In genomic region chr15:96592976-96593375, GRCm38 (mm10) we compare ENCODE assay signal across 14 mouse cellular contexts. TPM values are rescaled to one million over a fixed set of nuclear protein-coding genes. Genes with fewer than 3 reads are reported as not detected.
A peak's percentile ranks its signal among the peaks of the same experiment; 100 is the strongest.
DNase-seq lines count a peak whose midpoint lies in the region; ATAC-seq and TF ChIP-seq lines count a peak whose summit lies in the region.
"Had no signal": no experiment of that assay in that cellular context is flagged by ENCODE, and none has a peak within 500 bp of the region (broad histone marks: within the 10 kb centered on the region; RNA-seq: fewer than 3 reads in every experiment).

No protein-coding gene starts in this region.

- DNase-seq in forebrain, embryonic 11.5 days (ENCODE audit: low spot score), result peak; percentile 40
- DNase-seq in forebrain, embryonic 10.5 days (ENCODE audit: extremely low spot score, low spot score), result no peak
- no peak for DNase-seq in lung, embryonic 14.5 days
- DNase-seq in lung, postnatal 25 days (ENCODE audit: low spot score), result no peak
- DNase-seq in thymus, postnatal 14 days, result no peak
- DNase-seq: adrenal gland, adult 8-10 months; cerebellum, adult 11-12 months; gastrocnemius, adult 2 months; right cerebral cortex, postnatal 4 days had no signal

- no peak overlapping the region for H3K4me3 ChIP-seq in forebrain, embryonic 11.5 days (ENCODE audit: low read depth, low read length)
- H3K4me3 ChIP-seq in forebrain, embryonic 10.5 days, result no peak overlapping the region
- no peak overlapping the region for H3K4me3 ChIP-seq in lung, embryonic 14.5 days (ENCODE audit: low read depth, low read length)
- H3K4me3 ChIP-seq: embryonic facial prominence, embryonic 13.5 days; gastrocnemius, adult 2 months had no signal

- ATAC-seq in forebrain, embryonic 11.5 days (replicated peaks; ENCODE audit: low FRiP score), result no peak
- ATAC-seq in lung, embryonic 14.5 days (ENCODE audit: insufficient read depth), result no peak
- peak; percentile 39 for ATAC-seq in CD4-positive, CD25-positive, alpha-beta regulatory T cell, adult 4 months
- peak; percentile 43 for ATAC-seq in megakaryocyte, adult 5-6 weeks (ENCODE audit: poor library complexity, severe bottlenecking)
- no peak for ATAC-seq in megakaryocyte-erythroid progenitor cell, adult 5-6 weeks (replicated peaks; ENCODE audit: low FRiP score, low TSS enrichment, poor library complexity, severe bottlenecking)

- H3K27ac ChIP-seq in forebrain, embryonic 11.5 days (ENCODE audit: low read depth, low read length), result peak overlapping the region; percentile 1; the same call in 1 of the 2 replicates
- no peak overlapping the region; the same call in 1 of the 2 replicates for H3K27ac ChIP-seq in forebrain, embryonic 10.5 days
- H3K27ac ChIP-seq in lung, embryonic 14.5 days (ENCODE audit: low read depth), result 0 out of 2 replicates have a peak overlapping the region, but pooled peaks have one; percentile 39

- no peak for TF ChIP-seq CTCF in lung, embryonic 14.5 days (IDR thresholded peaks at IDR 0.05; ENCODE audit: low read depth)

- H3K4me2 ChIP-seq in forebrain, embryonic 11.5 days (ENCODE audit: low read depth, low read length, severe bottlenecking), result no peak overlapping the region
- H3K4me2 ChIP-seq in lung, embryonic 14.5 days, result no peak overlapping the region
- H3K4me2 ChIP-seq: embryonic facial prominence, embryonic 13.5 days; liver, embryonic 11.5 days had no signal

- no peaks in the 10 kb centered on the region; the same call in 1 of the 2 replicates for H3K36me3 ChIP-seq in forebrain, embryonic 11.5 days (ENCODE audit: control insufficient read depth, insufficient read depth, low read length)
- H3K36me3 ChIP-seq in forebrain, embryonic 10.5 days (replicated peaks), result peaks cover 92% of the 10 kb centered on the region
- H3K36me3 ChIP-seq in lung, embryonic 14.5 days (ENCODE audit: insufficient read depth), result peaks cover 25% of the 10 kb centered on the region

- peaks cover 4% of the 10 kb centered on the region; the same call in 1 of the 2 replicates for H3K4me1 ChIP-seq in forebrain, embryonic 11.5 days (replicated peaks; ENCODE audit: control insufficient read depth, insufficient read depth, low read length)
- peaks cover 18% of the 10 kb centered on the region for H3K4me1 ChIP-seq in forebrain, embryonic 10.5 days
- no peaks in the 10 kb centered on the region for H3K4me1 ChIP-seq in lung, embryonic 14.5 days (ENCODE audit: insufficient read depth)

- no peaks in the 10 kb centered on the region for H3K27me3 ChIP-seq in forebrain, embryonic 11.5 days (ENCODE audit: control insufficient read depth, insufficient read depth, low read length)
- H3K27me3 ChIP-seq in forebrain, embryonic 10.5 days (ENCODE audit: poor library complexity, severe bottlenecking), result no peaks in the 10 kb centered on the region
- no peaks in the 10 kb centered on the region for H3K27me3 ChIP-seq in lung, embryonic 14.5 days (ENCODE audit: insufficient read depth, low read length)
- H3K27me3 ChIP-seq: embryonic facial prominence, embryonic 13.5 days had no signal

- no peak overlapping the region for H3K9ac ChIP-seq in forebrain, embryonic 11.5 days (ENCODE audit: low read length)
- H3K9ac ChIP-seq in lung, embryonic 14.5 days, result no peak overlapping the region

- WGBS in forebrain, embryonic 11.5 days, result 80% methylated on average over 13 of the region's 13 CpGs
- 87% methylated on average over 13 of the region's 13 CpGs for WGBS in forebrain, embryonic 10.5 days
- 77% methylated on average over 13 of the region's 13 CpGs for WGBS in lung, embryonic 14.5 days

- no peaks in the 10 kb centered on the region for H3K9me3 ChIP-seq in forebrain, embryonic 11.5 days (ENCODE audit: control insufficient read depth, low read length)
- H3K9me3 ChIP-seq in forebrain, embryonic 10.5 days, result no peaks in the 10 kb centered on the region
- no peaks in the 10 kb centered on the region for H3K9me3 ChIP-seq in lung, embryonic 14.5 days (ENCODE audit: low read depth, low read length)
- H3K9me3 ChIP-seq: embryonic facial prominence, embryonic 13.5 days had no signal

RNA-seq across cellular contexts. Expression of gene Slc38a1, which starts 49.7 kb away (rescaled TPM):
- 134 and 139 TPM in 2 replicates for polyA plus RNA-seq in forebrain, embryonic 11.5 days (2014; fragmentation: Nextera tagmentation; extraction: Ambion mirVana)
- 127 and 138 TPM in 2 replicates for polyA plus RNA-seq in forebrain, embryonic 10.5 days (2016; fragmentation: Nextera tagmentation; extraction: Ambion mirVana)
- polyA plus RNA-seq in lung, embryonic 14.5 days (2014; fragmentation: Nextera tagmentation; extraction: Ambion mirVana), result 70.6 and 71.6 TPM in 2 replicates
- polyA plus RNA-seq in CD4-positive, CD25-positive, alpha-beta regulatory T cell, adult 4 months (2017; shearing (Covaris generic)), result 10 to 100 TPM; 65.0 to 80.7 TPM
- 58.7 and 69.9 TPM in 2 replicates for total RNA-seq in megakaryocyte, adult 5-6 weeks (2015)
- 43.8 and 48.4 TPM in 2 replicates for total RNA-seq in megakaryocyte, adult 5-6 weeks (2017)
- 63.5 and 84.0 TPM in 2 replicates for total RNA-seq in megakaryocyte-erythroid progenitor cell, adult 5-6 weeks (2014; fragmentation: Nextera tagmentation)
- 51.3 and 52.2 TPM in 2 replicates for total RNA-seq in megakaryocyte-erythroid progenitor cell, adult 5-6 weeks (2017)

Comparison
In these comparisons a context has a peak if more than half of its experiments do, and no peak if none do; other contexts are left out.
1. ATAC-seq: peak in CD4-positive, CD25-positive, alpha-beta regulatory T cell, adult 4 months (single experiment) and megakaryocyte, adult 5-6 weeks (single experiment); none in forebrain, embryonic 11.5 days (single experiment), lung, embryonic 14.5 days (single experiment) and megakaryocyte-erythroid progenitor cell, adult 5-6 weeks (single experiment).